Mouse (Mus musculus): ENCODE data around the gene Gm10490.

The Gm10490 gene

GRCm38 (mm10) chrX:7928270-7928790 lies 19.0 kb downstream of the Gm10490 start, which contains the start of gene Eras:
Gene Eras (minus strand): TSS chrX:7928607.
- no peak for DNase-seq

GRCm38 (mm10) chrX:7936874-7937273 lies 27.5 kb downstream of the Gm10490 start:
- no peak for DNase-seq

GRCm38 (mm10) chrX:7937667-7938066 lies 28.3 kb downstream of the Gm10490 start:
- DNase-seq: no peak

GRCm38 (mm10) chrX:7945618-7946017 lies 36.3 kb downstream of the Gm10490 start:
- peak; percentile 49 for DNase-seq

- peak; percentile 23 for DNase-seq
Observed at GRCm38 (mm10) chrX:7947108-7947899, 38.0 kb downstream of the Gm10490 start, which contains the start of gene Hdac6. Gene Hdac6 (minus strand): TSS chrX:7947889.

- peak; percentile 98 for DNase-seq
Observed at GRCm38 (mm10) chrX:7947900-7948492, 38.7 kb downstream of the Gm10490 start.

GRCm38 (mm10) chrX:7950091-7950490 lies 40.7 kb downstream of the Gm10490 start:
- no peak for DNase-seq

GRCm38 (mm10) chrX:7958868-7959267 lies 49.5 kb downstream of the Gm10490 start:
- no peak for DNase-seq
